Mouse (Mus musculus) liver, embryonic 13.5 days (tissue): ENCODE data around the gene Minos1. TPM values are rescaled to one million over a fixed set of nuclear protein-coding genes. Genes with fewer than 3 reads are reported as not detected.

Experiments used
- ATAC-seq: fragments of 200-750 bp; cut with Nextera tagmentation; 2 replicates; pipeline ENCODE4 v1.8.0; 2017; ENCODE audit warnings: low read depth, mild to moderate bottlenecking, moderate number of reproducible peaks, moderate library complexity
- DNase-seq: peaks from one replicate; pipeline ENCODE4 v3.0.0; 2022
- H3K27ac ChIP-seq: fragments of 300-500 bp; sonication (generic); 2 replicates; pipeline ENCODE4 v1.5.1; 2015; ENCODE audit warnings: moderate library complexity, mild to moderate bottlenecking, inconsistent platforms
- H3K27me3 ChIP-seq: fragments of 300-500 bp; sonication (generic); 2 replicates; pipeline ENCODE4 v1.6.1; 2015; ENCODE audit warnings: mild to moderate bottlenecking, inconsistent platforms
- H3K36me3 ChIP-seq: fragments of 300-500 bp; sonication (generic); 2 replicates; pipeline ENCODE4 v1.6.1; 2015; ENCODE audit warnings: mild to moderate bottlenecking, inconsistent platforms
- H3K4me1 ChIP-seq: fragments of 300-500 bp; sonication (generic); replicated peaks from 2 replicates; pipeline ENCODE4 v1.6.1; 2015; ENCODE audit warnings: inconsistent platforms
- H3K4me2 ChIP-seq: fragments of 300-500 bp; sonication (generic); 2 replicates; pipeline ENCODE4 v1.6.1; 2015; ENCODE audit warnings: inconsistent platforms, mild to moderate bottlenecking, moderate library complexity
- H3K4me3 ChIP-seq: fragments of 300-500 bp; sonication (generic); replicated peaks from 2 replicates; pipeline ENCODE4 v1.5.1; 2015; ENCODE audit warnings: mild to moderate bottlenecking, inconsistent platforms
- H3K9ac ChIP-seq: fragments of 300-500 bp; sonication (generic); 2 replicates; pipeline ENCODE4 v1.6.1; 2015; ENCODE audit warnings: mild to moderate bottlenecking, inconsistent platforms
- H3K9me3 ChIP-seq: fragments of 300-500 bp; sonication (generic); replicated peaks from 2 replicates; pipeline ENCODE4 v1.6.1; 2016; ENCODE audit warnings: inconsistent platforms
- WGBS: fragments of 180-500 bp; shearing (Covaris S2); methylation state at CpG from one replicate; pipeline ENCODE4 v1.1.7; 2015; ENCODE audit not compliant: insufficient replicate concordance; 5-methylcytosine and 5-hydroxymethylcytosine counted together
- polyA plus RNA-seq: library from polyadenylated mRNA; unstranded; fragments of >200 nt; fragmentation: Nextera tagmentation; extraction: Ambion mirVana; gene quantifications from 2 replicates; pipeline ENCODE4 v1.2.1, GENCODE M21; 2015

Gene Minos1
- polyA plus RNA-seq, 1 experiment from 2014 or later = 403 TPM

DNA sequence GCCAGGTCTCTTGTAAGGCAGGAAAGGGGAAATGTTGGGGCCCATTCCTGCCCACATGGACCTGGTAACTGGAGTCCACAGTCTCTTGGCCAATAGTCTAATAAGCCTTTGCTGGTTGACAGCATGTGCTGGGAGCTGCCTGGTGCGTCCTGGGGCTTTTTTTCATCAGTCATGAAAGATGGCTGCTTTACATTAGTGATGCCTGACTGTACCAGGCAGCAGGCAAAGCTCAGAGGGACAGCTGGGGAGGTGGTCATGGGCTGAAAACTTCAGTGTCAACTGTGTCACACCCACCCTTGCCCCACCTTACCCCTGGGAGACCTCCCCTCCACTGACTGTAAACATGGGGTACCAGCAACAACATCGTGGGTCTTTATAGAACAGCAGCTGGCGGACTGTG is 75.2 kb downstream of the Minos1 start:
- no peaks in the 10 kb centered on the region for H3K27me3 ChIP-seq
- no peak overlapping the region for H3K9ac ChIP-seq
- H3K27ac ChIP-seq = no peak overlapping the region
- no peaks in the 10 kb centered on the region for H3K36me3 ChIP-seq
- no peak for DNase-seq
- H3K4me1 ChIP-seq = no peaks in the 10 kb centered on the region
- ATAC-seq = no peak
- whole genome bisulfite sequencing = 44% methylated on average over 3 of the region's 3 CpGs
- no peak overlapping the region for H3K4me2 ChIP-seq
- H3K4me3 ChIP-seq = no peak overlapping the region
- H3K9me3 ChIP-seq = no peaks in the 10 kb centered on the region

- no peaks in the 10 kb centered on the region for H3K36me3 ChIP-seq
- no peak overlapping the region for H3K4me3 ChIP-seq
- H3K9me3 ChIP-seq = no peaks in the 10 kb centered on the region
- H3K27me3 ChIP-seq = no peaks in the 10 kb centered on the region
- 61% methylated on average over 4 of the region's 4 CpGs for WGBS
- H3K27ac ChIP-seq = no peak overlapping the region
- H3K4me2 ChIP-seq = no peak overlapping the region
- no peak for ATAC-seq
- H3K9ac ChIP-seq = no peak overlapping the region
- no peaks in the 10 kb centered on the region for H3K4me1 ChIP-seq
- DNase-seq = no peak
Measured at GRCm38 (mm10) chr4:139055336-139055735, 75.6 kb downstream of the Minos1 start.

GRCm38 (mm10) chr4:139054300-139054923 is 76.5 kb downstream of the Minos1 start:
- Histone ChIP-seq H3K4me3 (no peak overlapping the region), H3K27ac (no peak overlapping the region), H3K36me3 (no peaks in the 10 kb centered on the region), H3K27me3 (no peaks in the 10 kb centered on the region), H3K4me2 (no peak overlapping the region), H3K9ac (no peak overlapping the region), H3K9me3 (no peaks in the 10 kb centered on the region), H3K4me1 (no peaks in the 10 kb centered on the region)
- DNase-seq (no peak), ATAC-seq (no peak)
- 46% methylated on average over 9 of the region's 9 CpGs for WGBS

GRCm38 (mm10) chr4:139053391-139053790 is 77.5 kb downstream of the Minos1 start:
- Histone ChIP-seq H3K9me3 (no peaks in the 10 kb centered on the region), H3K9ac (no peak overlapping the region), H3K27ac (no peak overlapping the region), H3K4me2 (no peak overlapping the region), H3K27me3 (no peaks in the 10 kb centered on the region), H3K4me3 (no peak overlapping the region), H3K4me1 (no peaks in the 10 kb centered on the region), H3K36me3 (no peaks in the 10 kb centered on the region)
- ATAC-seq (no peak), DNase-seq (no peak)
- 66% methylated on average over 5 of the region's 5 CpGs for WGBS

DNA sequence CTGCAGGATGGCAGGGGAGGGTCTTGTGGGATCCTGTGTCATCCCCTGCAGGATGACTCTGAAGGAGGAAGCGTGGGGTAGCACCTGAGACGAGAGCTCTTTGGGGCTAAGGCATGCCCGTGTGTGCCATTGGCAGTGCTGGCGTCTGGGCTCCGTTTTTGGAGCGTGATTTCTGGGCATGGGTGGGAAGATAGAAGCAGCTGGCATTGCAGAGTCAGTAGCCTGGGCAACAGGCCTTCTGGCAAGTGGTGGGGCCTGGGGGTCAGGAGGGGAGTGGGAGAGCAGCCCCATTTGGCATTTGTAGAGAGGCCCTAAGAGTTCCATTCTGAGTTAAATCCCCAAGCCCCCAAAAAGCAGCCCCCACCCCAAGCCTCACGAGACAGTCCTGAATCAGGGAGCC is 78.1 kb downstream of the Minos1 start:
- H3K9me3 ChIP-seq = no peaks in the 10 kb centered on the region
- no peaks in the 10 kb centered on the region for H3K27me3 ChIP-seq
- no peak overlapping the region for H3K27ac ChIP-seq
- no peak overlapping the region for H3K9ac ChIP-seq
- WGBS = 63% methylated on average over 7 of the region's 7 CpGs
- no peak overlapping the region for H3K4me3 ChIP-seq
- H3K4me1 ChIP-seq = no peaks in the 10 kb centered on the region
- no peak overlapping the region for H3K4me2 ChIP-seq
- DNase-seq (no peak), ATAC-seq (no peak)
- no peaks in the 10 kb centered on the region for H3K36me3 ChIP-seq

Other genes with a start within 250 kb of the Minos1 start
- 1.6 and 1.9 TPM in 2 replicates for gene Otud3, start 217.2 kb downstream of the Minos1 start, polyA plus RNA-seq
- gene Rnf186, start 164.0 kb downstream of the Minos1 start, polyA plus RNA-seq = 0.08 and 0.12 TPM in 2 replicates
- gene Tmco4, start 158.2 kb downstream of the Minos1 start, polyA plus RNA-seq = 1.5 and 1.9 TPM in 2 replicates
- gene Htr6, start 55.5 kb downstream of the Minos1 start, polyA plus RNA-seq = not detected in 2 replicates
- 1.6 and 2.0 TPM in 2 replicates for gene Nbl1, start 38.1 kb downstream of the Minos1 start, polyA plus RNA-seq
- 173 and 198 TPM in 2 replicates for gene Capzb, start 61.8 kb upstream of the Minos1 start, polyA plus RNA-seq
- gene Pqlc2, start 179.6 kb upstream of the Minos1 start, polyA plus RNA-seq = 9.7 and 10.3 TPM in 2 replicates
- 39.8 and 40.0 TPM in 2 replicates for gene Akr7a5, start 179.6 kb upstream of the Minos1 start, polyA plus RNA-seq
- 141 and 147 TPM in 2 replicates for gene Mrto4, start 221.5 kb upstream of the Minos1 start, polyA plus RNA-seq
- 15.4 and 17.8 TPM in 2 replicates for gene Emc1, start 221.5 kb upstream of the Minos1 start, polyA plus RNA-seq
- gene Ubr4, start 221.5 kb upstream of the Minos1 start, polyA plus RNA-seq = 33.8 and 34.5 TPM in 2 replicates